Mouse (Mus musculus) stomach, postnatal 0 days (tissue): ENCODE results near the gene Dusp28. TPM values are rescaled to one million over a fixed set of nuclear protein-coding genes. Genes with fewer than 3 reads are reported as not detected.

Experiments used
- ATAC-seq: fragments of 200-750 bp; cut with Nextera tagmentation; 2 replicates; pipeline ENCODE4 v1.8.0; 2017; ENCODE audit not compliant: low FRiP score, low TSS enrichment
- DNase-seq: peaks from one replicate; pipeline ENCODE4 v3.0.0-alpha.2; 2016; ENCODE audit warnings: low spot score
- H3K27ac ChIP-seq: fragments of 300-500 bp; sonication (generic); replicated peaks from 2 replicates; pipeline ENCODE4 v1.5.1; 2014; ENCODE audit warnings: mild to moderate bottlenecking, control low read depth
- H3K27me3 ChIP-seq: fragments of 300-500 bp; sonication (generic); 2 replicates; pipeline ENCODE4 v1.6.1; 2014; ENCODE audit warnings: low read length; ENCODE audit not compliant: control insufficient read depth, insufficient read depth
- H3K36me3 ChIP-seq: fragments of 300-500 bp; sonication (generic); 2 replicates; pipeline ENCODE4 v1.6.1; 2014; ENCODE audit warnings: low read length, mixed read lengths; ENCODE audit not compliant: control insufficient read depth, insufficient read depth
- H3K4me1 ChIP-seq: fragments of 300-500 bp; sonication (generic); replicated peaks from 2 replicates; pipeline ENCODE4 v1.6.1; 2014; ENCODE audit warnings: antibody characterized with exemption; ENCODE audit not compliant: control insufficient read depth, insufficient read depth
- H3K4me2 ChIP-seq: fragments of 300-500 bp; sonication (generic); replicated peaks from 2 replicates; pipeline ENCODE4 v1.6.1; 2014; ENCODE audit warnings: low read depth, mild to moderate bottlenecking, control low read depth, moderate library complexity
- H3K4me3 ChIP-seq: fragments of 300-500 bp; sonication (generic); 2 replicates; pipeline ENCODE4 v1.5.1; 2014; ENCODE audit warnings: low read depth, low read length, control low read depth
- H3K9ac ChIP-seq: fragments of 300-500 bp; sonication (generic); 2 replicates; pipeline ENCODE4 v1.6.1; 2014; ENCODE audit warnings: mild to moderate bottlenecking, low read length, control low read depth, mixed read lengths
- H3K9me3 ChIP-seq: fragments of 300-500 bp; sonication (generic); 2 replicates; pipeline ENCODE4 v1.6.1; 2016; ENCODE audit warnings: low read length; ENCODE audit not compliant: control insufficient read depth
- CTCF ChIP-seq: IDR thresholded peaks from 2 replicates; pipeline ENCODE4 v1.5.1; 2016; ENCODE audit warnings: antibody characterized with exemption, low read depth, mild to moderate bottlenecking, moderate library complexity
- EP300 ChIP-seq: optimal IDR thresholded peaks from 2 replicates; pipeline ENCODE3; 2016; ENCODE audit warnings: antibody characterized with exemption
- WGBS: fragments of 180-500 bp; shearing (Covaris S2); extraction: QIAGEN DNeasy Blood & Tissue Kit; methylation state at CpG from one replicate; pipeline ENCODE4 v1.1.7; 2014; 5-methylcytosine and 5-hydroxymethylcytosine counted together
- polyA plus RNA-seq: library from polyadenylated mRNA; unstranded; fragments of >200 nt; fragmentation: Nextera tagmentation; extraction: Ambion mirVana; gene quantifications from 2 replicates; pipeline ENCODE4 v1.2.1, GENCODE M21; 2015

The Dusp28 gene
- polyA plus RNA-seq, 1 experiment from 2014 or later, result 16.0 TPM

GRCm38 (mm10) chr1:92874011-92874410, 32.8 kb upstream of the Dusp28 start:
- Histone ChIP-seq H3K9ac (no peak overlapping the region), H3K27ac (no peak overlapping the region), H3K27me3 (no peaks in the 10 kb centered on the region), H3K36me3 (no peaks in the 10 kb centered on the region), H3K4me1 (no peaks in the 10 kb centered on the region), H3K4me3 (no peak overlapping the region), H3K9me3 (no peaks in the 10 kb centered on the region), H3K4me2 (no peak overlapping the region)
- no peak for TF ChIP-seq CTCF
- no peak for TF ChIP-seq EP300
- 78% methylated on average over 3 of the region's 3 CpGs for WGBS
- no peak for DNase-seq
- ATAC-seq, result no peak

GRCm38 (mm10) chr1:92875360-92876111, 31.2 kb upstream of the Dusp28 start:
- Histone ChIP-seq H3K27me3 (no peaks in the 10 kb centered on the region), H3K9me3 (no peaks in the 10 kb centered on the region), H3K4me2 (no peak overlapping the region), H3K27ac (no peak overlapping the region), H3K36me3 (no peaks in the 10 kb centered on the region), H3K9ac (no peak overlapping the region), H3K4me3 (no peak overlapping the region), H3K4me1 (no peaks in the 10 kb centered on the region)
- DNase-seq (no peak), ATAC-seq (no peak)
- TF ChIP-seq CTCF (no peak), EP300 (no peak)
- 67% methylated on average over 8 of the region's 8 CpGs for WGBS

- H3K9ac ChIP-seq, result no peak overlapping the region
- no peak overlapping the region for H3K4me2 ChIP-seq
- DNase-seq (no peak), ATAC-seq (no peak)
- H3K36me3 ChIP-seq, result no peaks in the 10 kb centered on the region
- TF ChIP-seq CTCF (no peak), EP300 (no peak)
- no peak overlapping the region for H3K27ac ChIP-seq
- no peaks in the 10 kb centered on the region for H3K4me1 ChIP-seq
- H3K9me3 ChIP-seq, result no peaks in the 10 kb centered on the region
- H3K4me3 ChIP-seq, result no peak overlapping the region
- H3K27me3 ChIP-seq, result no peaks in the 10 kb centered on the region
- WGBS, result 49% methylated on average over 12 of the region's 12 CpGs
These were observed 29.3 kb upstream of the Dusp28 start for GRCm38 (mm10) chr1:92877431-92877978.

GRCm38 (mm10) chr1:92878066-92878741, 28.6 kb upstream of the Dusp28 start:
- no peak overlapping the region for H3K27ac ChIP-seq
- no peak overlapping the region for H3K4me3 ChIP-seq
- H3K9me3 ChIP-seq, result no peaks in the 10 kb centered on the region
- no peaks in the 10 kb centered on the region for H3K4me1 ChIP-seq
- no peaks in the 10 kb centered on the region for H3K36me3 ChIP-seq
- no peak overlapping the region for H3K4me2 ChIP-seq
- no peak overlapping the region for H3K9ac ChIP-seq
- no peak for TF ChIP-seq EP300
- no peak for TF ChIP-seq CTCF
- DNase-seq (no peak), ATAC-seq (no peak)
- H3K27me3 ChIP-seq, result no peaks in the 10 kb centered on the region
- WGBS, result 85% methylated on average over 13 of the region's 13 CpGs

GRCm38 (mm10) chr1:92879266-92879665, 27.5 kb upstream of the Dusp28 start:
- ATAC-seq, result no peak
- no peaks in the 10 kb centered on the region for H3K27me3 ChIP-seq
- H3K36me3 ChIP-seq, result no peaks in the 10 kb centered on the region
- H3K4me1 ChIP-seq, result no peaks in the 10 kb centered on the region
- no peak overlapping the region for H3K27ac ChIP-seq
- H3K4me3 ChIP-seq, result no peak overlapping the region
- 82% methylated on average over 12 of the region's 12 CpGs for WGBS
- TF ChIP-seq EP300 (no peak), CTCF (no peak)
- no peak overlapping the region for H3K9ac ChIP-seq
- no peaks in the 10 kb centered on the region for H3K9me3 ChIP-seq
- no peak overlapping the region for H3K4me2 ChIP-seq
- DNase-seq, result no peak

- Histone ChIP-seq H3K27ac (no peak overlapping the region), H3K27me3 (no peaks in the 10 kb centered on the region), H3K9me3 (no peaks in the 10 kb centered on the region), H3K4me2 (no peak overlapping the region), H3K36me3 (no peaks in the 10 kb centered on the region), H3K4me3 (no peak overlapping the region), H3K4me1 (no peaks in the 10 kb centered on the region), H3K9ac (no peak overlapping the region)
- no peak for TF ChIP-seq EP300
- no peak for TF ChIP-seq CTCF
- DNase-seq, result no peak
- no peak for ATAC-seq
- WGBS, result 69% methylated on average over 5 of the region's 5 CpGs
These were observed 26.7 kb upstream of the Dusp28 start for GRCm38 (mm10) chr1:92880101-92880500.
